Mouse (Mus musculus) stomach, embryonic 16.5 days (tissue): ENCODE measurements around the gene Mpst. TPM values are rescaled to one million over a fixed set of nuclear protein-coding genes. Genes with fewer than 3 reads are reported as not detected.

Experiments
- ATAC-seq: fragments of 200-750 bp; cut with Nextera tagmentation; 2 replicates; pipeline ENCODE4 v1.8.0; 2017; ENCODE audit warnings: moderate number of reproducible peaks, moderate TSS enrichment; ENCODE audit not compliant: insufficient read depth, low FRiP score
- H3K27ac ChIP-seq: fragments of 300-500 bp; sonication (generic); 2 replicates; pipeline ENCODE4 v1.5.1; 2014; ENCODE audit warnings: low read length
- H3K27me3 ChIP-seq: fragments of 300-500 bp; sonication (generic); 2 replicates; pipeline ENCODE4 v1.6.1; 2014; ENCODE audit warnings: low read length, control low read depth, mixed read lengths; ENCODE audit not compliant: control insufficient read depth, insufficient read depth
- H3K36me3 ChIP-seq: fragments of 300-500 bp; sonication (generic); 2 replicates; pipeline ENCODE4 v1.6.1; 2014; ENCODE audit warnings: low read length; ENCODE audit not compliant: control insufficient read depth, insufficient read depth
- H3K4me1 ChIP-seq: fragments of 300-500 bp; sonication (generic); 2 replicates; pipeline ENCODE4 v1.6.1; 2014; ENCODE audit warnings: low read length, control low read depth, mixed read lengths; ENCODE audit not compliant: control insufficient read depth, insufficient read depth
- H3K4me2 ChIP-seq: fragments of 300-500 bp; sonication (generic); 2 replicates; pipeline ENCODE4 v1.6.1; 2014; ENCODE audit warnings: low read depth, low read length, mixed read lengths
- H3K4me3 ChIP-seq: fragments of 300-500 bp; sonication (generic); replicated peaks from 2 replicates; pipeline ENCODE4 v1.5.1; 2014; ENCODE audit warnings: mild to moderate bottlenecking, low read length
- H3K9ac ChIP-seq: fragments of 300-500 bp; sonication (generic); 2 replicates; pipeline ENCODE4 v1.6.1; 2014; ENCODE audit warnings: low read length
- H3K9me3 ChIP-seq: fragments of 300-500 bp; sonication (generic); replicated peaks from 2 replicates; pipeline ENCODE4 v1.6.1; 2016; ENCODE audit warnings: low read length, control low read depth; ENCODE audit not compliant: control insufficient read depth
- WGBS: fragments of 180-500 bp; shearing (Covaris S2); extraction: QIAGEN DNeasy Blood & Tissue Kit; methylation state at CpG from one replicate; pipeline ENCODE4 v1.1.7; 2014; 5-methylcytosine and 5-hydroxymethylcytosine counted together
- polyA plus RNA-seq: library from polyadenylated mRNA; unstranded; fragments of >200 nt; fragmentation: Nextera tagmentation; extraction: Ambion mirVana; gene quantifications from 2 replicates; pipeline ENCODE4 v1.2.1, GENCODE M21; 2015

Gene Mpst
- polyA plus RNA-seq, 1 experiment from 2014 or later: 6.8 TPM

- Histone ChIP-seq H3K9ac (peak overlapping the region; percentile 70), H3K27me3 (no peaks in the 10 kb centered on the region), H3K4me2 (peak overlapping the region; percentile 53), H3K9me3 (no peaks in the 10 kb centered on the region), H3K4me1 (peaks cover 20% of the 10 kb centered on the region), H3K27ac (peak overlapping the region; percentile 70), H3K36me3 (no peaks in the 10 kb centered on the region), H3K4me3 (peak overlapping the region; percentile 34)
- peak; percentile 23; the same call in 1 of the 2 replicates for ATAC-seq
- WGBS: 15% methylated on average over 23 of the region's 23 CpGs
Measured at GRCm38 (mm10) chr15:78437237-78438017, 31.2 kb downstream of the Mpst start.

GRCm38 (mm10) chr15:78438018-78438394 lies 31.8 kb downstream of the Mpst start:
- Histone ChIP-seq H3K27ac (peak overlapping the region; percentile 70), H3K27me3 (no peaks in the 10 kb centered on the region), H3K4me2 (peak overlapping the region; percentile 53; the same call in 1 of the 2 replicates), H3K4me1 (peaks cover 20% of the 10 kb centered on the region), H3K9ac (no peak overlapping the region), H3K4me3 (no peak overlapping the region), H3K36me3 (no peaks in the 10 kb centered on the region), H3K9me3 (no peaks in the 10 kb centered on the region)
- no peak for ATAC-seq
- 51% methylated on average over 4 of the region's 4 CpGs for WGBS

GRCm38 (mm10) chr15:78438505-78438904 lies 32.3 kb downstream of the Mpst start:
- Histone ChIP-seq H3K4me3 (no peak overlapping the region), H3K27ac (no peak overlapping the region), H3K4me1 (peaks cover 20% of the 10 kb centered on the region), H3K9me3 (no peaks in the 10 kb centered on the region), H3K27me3 (no peaks in the 10 kb centered on the region), H3K9ac (peak overlapping the region; percentile 31; the same call in 1 of the 2 replicates), H3K4me2 (no peak overlapping the region), H3K36me3 (no peaks in the 10 kb centered on the region)
- WGBS: 56% methylated on average over 8 of the region's 8 CpGs
- ATAC-seq: no peak

GRCm38 (mm10) chr15:78438973-78439372 lies 32.8 kb downstream of the Mpst start:
- no peak overlapping the region for H3K4me2 ChIP-seq
- H3K4me3 ChIP-seq: no peak overlapping the region
- 63% methylated on average over 9 of the region's 9 CpGs for WGBS
- H3K36me3 ChIP-seq: no peaks in the 10 kb centered on the region
- no peak overlapping the region for H3K9ac ChIP-seq
- H3K27ac ChIP-seq: no peak overlapping the region
- ATAC-seq: no peak
- H3K9me3 ChIP-seq: no peaks in the 10 kb centered on the region
- H3K4me1 ChIP-seq: peaks cover 20% of the 10 kb centered on the region
- H3K27me3 ChIP-seq: no peaks in the 10 kb centered on the region

- Histone ChIP-seq H3K4me2 (no peak overlapping the region), H3K4me3 (no peak overlapping the region), H3K4me1 (peaks cover 9% of the 10 kb centered on the region), H3K27ac (no peak overlapping the region), H3K27me3 (no peaks in the 10 kb centered on the region), H3K9ac (no peak overlapping the region), H3K9me3 (no peaks in the 10 kb centered on the region), H3K36me3 (no peaks in the 10 kb centered on the region)
- 85% methylated on average over 19 of the region's 19 CpGs for WGBS
- ATAC-seq: no peak
Measured at GRCm38 (mm10) chr15:78442231-78442630, 36.0 kb downstream of the Mpst start.

- Histone ChIP-seq H3K36me3 (no peaks in the 10 kb centered on the region), H3K4me2 (no peak overlapping the region), H3K27ac (no peak overlapping the region), H3K4me3 (no peak overlapping the region), H3K4me1 (peaks cover 6% of the 10 kb centered on the region; the same call in 1 of the 2 replicates), H3K27me3 (no peaks in the 10 kb centered on the region), H3K9ac (no peak overlapping the region), H3K9me3 (no peaks in the 10 kb centered on the region)
- no peak for ATAC-seq
- 47% methylated on average over 6 of the region's 6 CpGs for WGBS
Measured at GRCm38 (mm10) chr15:78443857-78444256, 37.6 kb downstream of the Mpst start.

GRCm38 (mm10) chr15:78447121-78447520 lies 40.9 kb downstream of the Mpst start:
- Histone ChIP-seq H3K27me3 (no peaks in the 10 kb centered on the region), H3K4me3 (no peak overlapping the region), H3K9me3 (no peaks in the 10 kb centered on the region), H3K4me2 (no peak overlapping the region), H3K9ac (peak overlapping the region; percentile 46; the same call in 1 of the 2 replicates), H3K27ac (no peak overlapping the region; the same call in 1 of the 2 replicates), H3K36me3 (no peaks in the 10 kb centered on the region), H3K4me1 (peaks cover 10% of the 10 kb centered on the region; the same call in 1 of the 2 replicates)
- 47% methylated on average over 7 of the region's 7 CpGs for WGBS
- no peak for ATAC-seq

GRCm38 (mm10) chr15:78447746-78448535 lies 41.7 kb downstream of the Mpst start:
- peak overlapping the region; percentile 63 for H3K9ac ChIP-seq
- H3K4me3 ChIP-seq: peak overlapping the region; percentile 41
- peak overlapping the region; percentile 70 for H3K4me2 ChIP-seq
- H3K27ac ChIP-seq: peak overlapping the region; percentile 82
- no peaks in the 10 kb centered on the region for H3K9me3 ChIP-seq
- ATAC-seq: peak; percentile 68; the same call in 1 of the 2 replicates
- no peaks in the 10 kb centered on the region for H3K27me3 ChIP-seq
- H3K36me3 ChIP-seq: no peaks in the 10 kb centered on the region
- peaks cover 10% of the 10 kb centered on the region; the same call in 1 of the 2 replicates for H3K4me1 ChIP-seq
- WGBS: under 1% methylated on average over 22 of the region's 22 CpGs

GRCm38 (mm10) chr15:78449131-78449530 lies 42.9 kb downstream of the Mpst start:
- 61% methylated on average over 6 of the region's 6 CpGs for WGBS
- Histone ChIP-seq H3K4me3 (no peak overlapping the region), H3K27ac (no peak overlapping the region), H3K27me3 (no peaks in the 10 kb centered on the region), H3K9ac (peak overlapping the region; percentile 63; the same call in 1 of the 2 replicates), H3K4me1 (peaks cover 10% of the 10 kb centered on the region; the same call in 1 of the 2 replicates), H3K36me3 (no peaks in the 10 kb centered on the region), H3K9me3 (no peaks in the 10 kb centered on the region), H3K4me2 (no peak overlapping the region)
- no peak for ATAC-seq
